ENCODE assay signal across 18 mouse cellular contexts in genomic region chr7:24296386-24296785, GRCm38 (mm10). TPM values are rescaled to one million over a fixed set of nuclear protein-coding genes. Genes with fewer than 3 reads are reported as not detected.
"Had no signal": no experiment of that assay in that cellular context is flagged by ENCODE, and none has a peak within 500 bp of the region (broad histone marks: within the 10 kb centered on the region; RNA-seq: fewer than 3 reads in every experiment).

No protein-coding gene starts in this region.

- H3K4me2 ChIP-seq: neural tube, embryonic 13.5 days; neural tube, embryonic 15.5 days; stomach, embryonic 15.5 days had no signal

- H3K9me3 ChIP-seq: neural tube, embryonic 13.5 days; neural tube, embryonic 15.5 days; stomach, embryonic 15.5 days had no signal

- DNase-seq: retina, postnatal 1 day; right cerebral cortex, adult 18-20 months; right cerebral cortex, postnatal 14 days; right cerebral cortex, postnatal 25 days; right cerebral cortex, postnatal 4 days; spleen, adult 18-20 months; thymus, adult 18-20 months; thymus, adult 2 months; thymus, postnatal 14 days; thymus, postnatal 25 days; thymus, postnatal 36 days; thymus, postnatal 4 days had no signal

- H3K27ac ChIP-seq: neural tube, embryonic 13.5 days; neural tube, embryonic 15.5 days; stomach, embryonic 15.5 days; stomach, postnatal 0 days had no signal

- H3K27me3 ChIP-seq: neural tube, embryonic 13.5 days; neural tube, embryonic 15.5 days; stomach, embryonic 15.5 days had no signal

- H3K9ac ChIP-seq: neural tube, embryonic 13.5 days; neural tube, embryonic 15.5 days; stomach, embryonic 15.5 days had no signal

- H3K4me1 ChIP-seq: stomach, embryonic 15.5 days had no signal

- H3K4me3 ChIP-seq: neural tube, embryonic 13.5 days; neural tube, embryonic 15.5 days; stomach, embryonic 15.5 days had no signal

RNA-seq across cellular contexts. Expression of gene Tescl, which starts 37.4 kb away (rescaled TPM):
- total RNA-seq: neutrophil, adult 5-6 weeks had no signal
- polyA plus RNA-seq: stomach, embryonic 15.5 days; thymus, postnatal 0 days had no signal
